Mouse (Mus musculus) testis, adult 2 months (tissue): ENCODE data around the gene Phldb2.

Experiments used
- CTCF ChIP-seq: fragments of 200-500 bp; IDR thresholded peaks from 2 replicates; pipeline ENCODE4 v1.5.1; 2012; ENCODE audit warnings: low read depth, mild to moderate bottlenecking, inconsistent platforms, low read length, moderate library complexity; ENCODE audit not compliant: control insufficient read depth, insufficient read depth, insufficient replicate concordance
- POLR2A ChIP-seq: fragments of 200-500 bp; IDR thresholded peaks from 2 replicates; pipeline ENCODE4 v1.6.1; 2012; ENCODE audit warnings: low read depth, mild to moderate bottlenecking, inconsistent platforms, low read length, moderate library complexity; ENCODE audit not compliant: control insufficient read depth

GRCm38 (mm10) chr16:45926875-45927274 is 26.5 kb downstream of the Phldb2 start:
- TF ChIP-seq POLR2A, result no peak
- no peak for TF ChIP-seq CTCF
